Mouse (Mus musculus) lung, adult 2 months (tissue): ENCODE measurements at regions not wholly inside any gene's neighbourhood (a gene's known extent, or its start where the extent isn't known, plus 50 kb on each side); places are given as distances from the start of the nearest gene placed in this dataset.

Experiments
- CTCF ChIP-seq: fragments of 200-500 bp; IDR thresholded peaks from 2 replicates; pipeline ENCODE4 v1.5.1; 2011; ENCODE audit warnings: mild to moderate bottlenecking, low read length, control low read depth; ENCODE audit not compliant: insufficient read depth
- POLR2A ChIP-seq: fragments of 200-500 bp; IDR thresholded peaks from 2 replicates; pipeline ENCODE4 v1.6.1; 2011; ENCODE audit warnings: low read depth, mild to moderate bottlenecking, control low read depth, low read length, borderline replicate concordance; ENCODE audit errors: extremely low read depth

GRCm38 (mm10) chr10:118640121-118640809 is 199.4 kb downstream of the Ifng start:
- TF ChIP-seq CTCF (no peak), POLR2A (no peak)
